Mouse (Mus musculus) lung, postnatal 0 days (tissue): ENCODE data around the gene Rfpl4. TPM values are rescaled to one million over a fixed set of nuclear protein-coding genes. Genes with fewer than 3 reads are reported as not detected.
A peak's percentile ranks its signal among the peaks of the same experiment; 100 is the strongest.

Experiments
- ATAC-seq: fragments of 200-750 bp; cut with Nextera tagmentation; 2 replicates; pipeline ENCODE4 v1.8.0; 2017; ENCODE audit warnings: moderate library complexity
- DNase-seq: peaks from one replicate; pipeline ENCODE4 v3.0.0-alpha.2; 2016; ENCODE audit warnings: low spot score
- H3K27ac ChIP-seq: fragments of 300-500 bp; sonication (generic); 2 replicates; pipeline ENCODE4 v1.5.1; 2014; ENCODE audit warnings: antibody characterized with exemption, mild to moderate bottlenecking, low read length, mixed read lengths
- H3K27me3 ChIP-seq: fragments of 300-500 bp; sonication (generic); replicated peaks from 2 replicates; pipeline ENCODE4 v1.6.1; 2014; ENCODE audit warnings: low read length, mixed read lengths; ENCODE audit not compliant: insufficient read depth
- H3K36me3 ChIP-seq: fragments of 300-500 bp; sonication (generic); 2 replicates; pipeline ENCODE4 v1.6.1; 2014; ENCODE audit warnings: low read length, mixed read lengths; ENCODE audit not compliant: insufficient read depth
- H3K4me1 ChIP-seq: fragments of 300-500 bp; sonication (generic); 2 replicates; pipeline ENCODE4 v1.6.1; 2014; ENCODE audit warnings: antibody characterized with exemption, low read depth, low read length, mixed read lengths; ENCODE audit not compliant: insufficient read depth
- H3K4me2 ChIP-seq: fragments of 300-500 bp; sonication (generic); replicated peaks from 2 replicates; pipeline ENCODE4 v1.6.1; 2014; ENCODE audit warnings: low read depth, mild to moderate bottlenecking, low read length, moderate library complexity, mixed read lengths
- H3K4me3 ChIP-seq: fragments of 300-500 bp; sonication (generic); 2 replicates; pipeline ENCODE4 v1.5.1; 2014; ENCODE audit warnings: low read depth, low read length
- H3K9ac ChIP-seq: fragments of 300-500 bp; sonication (generic); replicated peaks from 2 replicates; pipeline ENCODE4 v1.6.1; 2014; ENCODE audit warnings: low read depth, mild to moderate bottlenecking
- H3K9me3 ChIP-seq: fragments of 300-500 bp; sonication (generic); 2 replicates; pipeline ENCODE4 v1.6.1; 2016; ENCODE audit warnings: low read length, mixed read lengths
- CTCF ChIP-seq: IDR thresholded peaks from 2 replicates; pipeline ENCODE4 v1.5.1; 2016; ENCODE audit warnings: antibody characterized with exemption, mild to moderate bottlenecking
- EP300 ChIP-seq: IDR thresholded peaks from 2 replicates; pipeline ENCODE4 v1.6.1; 2016; ENCODE audit warnings: antibody characterized with exemption, mild to moderate bottlenecking, control low read depth
- WGBS: fragments of 180-500 bp; shearing (Covaris S2); extraction: QIAGEN DNeasy Blood & Tissue Kit; methylation state at CpG from one replicate; pipeline ENCODE4 v1.1.7; 2014; 5-methylcytosine and 5-hydroxymethylcytosine counted together
- polyA plus RNA-seq: library from polyadenylated mRNA; unstranded; fragments of >200 nt; fragmentation: Nextera tagmentation; extraction: Ambion mirVana; gene quantifications from 2 replicates; pipeline ENCODE4 v1.2.1, GENCODE M21; 2015

Gene Rfpl4
- polyA plus RNA-seq, 1 experiment from 2014 or later, result not detected

- 67% methylated on average over 4 of the region's 4 CpGs for WGBS
- Histone ChIP-seq H3K9ac (no peak overlapping the region), H3K9me3 (no peaks in the 10 kb centered on the region), H3K36me3 (no peaks in the 10 kb centered on the region), H3K4me3 (no peak overlapping the region), H3K27me3 (no peaks in the 10 kb centered on the region), H3K4me2 (no peak overlapping the region), H3K27ac (no peak overlapping the region), H3K4me1 (no peaks in the 10 kb centered on the region; the same call in 1 of the 2 replicates)
- TF ChIP-seq CTCF, result no peak
- no peak for TF ChIP-seq EP300
- ATAC-seq (no peak), DNase-seq (no peak)
Observed at GRCm38 (mm10) chr7:5108272-5108671, 8.5 kb downstream of the Rfpl4 start.

DNA sequence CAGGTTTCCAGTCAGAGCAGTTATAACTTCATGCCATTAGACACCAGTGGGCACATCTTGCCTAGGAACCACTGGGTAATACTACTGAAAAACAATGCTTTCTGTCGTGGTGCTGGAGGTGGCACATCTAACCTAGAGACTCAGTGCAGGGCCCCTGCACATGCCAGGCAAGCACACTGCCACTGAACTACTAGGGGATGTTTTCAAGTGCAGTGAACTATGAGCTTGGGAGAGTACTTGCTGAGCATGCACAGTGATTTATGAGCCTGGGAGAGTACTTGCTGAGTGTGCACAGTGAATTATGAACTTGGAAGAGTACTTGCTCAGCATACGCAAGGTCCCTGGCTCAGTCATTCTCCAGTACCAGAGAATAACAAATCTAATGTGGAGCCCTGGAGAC lies 14.2 kb downstream of the Rfpl4 start:
- WGBS, result 85% methylated on average over 2 of the region's 2 CpGs
- peaks cover 4% of the 10 kb centered on the region; the same call in 1 of the 2 replicates for H3K36me3 ChIP-seq
- TF ChIP-seq EP300, result no peak
- TF ChIP-seq CTCF, result no peak
- DNase-seq (no peak), ATAC-seq (no peak)
- H3K27ac ChIP-seq, result no peak overlapping the region
- H3K4me2 ChIP-seq, result no peak overlapping the region
- H3K9ac ChIP-seq, result no peak overlapping the region
- no peak overlapping the region for H3K4me3 ChIP-seq
- no peaks in the 10 kb centered on the region for H3K4me1 ChIP-seq
- H3K9me3 ChIP-seq, result no peaks in the 10 kb centered on the region
- H3K27me3 ChIP-seq, result no peaks in the 10 kb centered on the region

DNA sequence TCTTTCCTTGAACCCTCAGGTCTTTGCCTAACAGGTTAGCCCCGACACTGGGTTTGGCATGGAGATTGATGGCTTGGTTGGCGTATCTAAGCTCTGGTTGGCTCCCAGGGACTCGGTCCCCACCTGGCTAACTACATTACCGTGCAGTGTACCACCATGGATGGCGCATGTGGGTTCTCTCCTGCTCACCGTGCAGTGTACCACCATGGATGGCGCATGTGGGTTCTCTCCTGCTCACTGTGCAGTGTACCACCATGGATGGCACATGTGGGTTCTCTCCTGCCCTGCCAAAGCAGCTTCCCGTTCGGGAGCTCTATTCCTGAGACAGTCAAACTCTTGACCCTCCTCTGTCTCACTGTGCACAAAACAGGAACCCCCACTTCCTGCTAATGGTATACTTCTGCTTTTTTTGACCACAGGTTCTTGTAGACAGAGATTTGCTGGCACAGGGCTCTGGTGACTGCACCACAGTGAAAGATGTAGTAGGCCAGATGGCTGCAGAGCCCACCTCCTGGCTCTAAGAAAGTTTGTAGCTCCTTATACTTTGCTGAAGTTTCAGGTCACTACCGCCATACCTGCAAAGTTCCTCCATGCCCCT lies 15.6 kb downstream of the Rfpl4 start:
- Histone ChIP-seq H3K27ac (no peak overlapping the region), H3K9ac (no peak overlapping the region), H3K9me3 (no peaks in the 10 kb centered on the region), H3K4me2 (no peak overlapping the region), H3K4me3 (no peak overlapping the region), H3K27me3 (no peaks in the 10 kb centered on the region), H3K36me3 (peaks cover 11% of the 10 kb centered on the region; the same call in 1 of the 2 replicates), H3K4me1 (no peaks in the 10 kb centered on the region)
- DNase-seq (peak; percentile 65), ATAC-seq (peak; percentile 36)
- 68% methylated on average over 10 of the region's 10 CpGs for WGBS
- TF ChIP-seq CTCF (no peak), EP300 (no peak)

DNA sequence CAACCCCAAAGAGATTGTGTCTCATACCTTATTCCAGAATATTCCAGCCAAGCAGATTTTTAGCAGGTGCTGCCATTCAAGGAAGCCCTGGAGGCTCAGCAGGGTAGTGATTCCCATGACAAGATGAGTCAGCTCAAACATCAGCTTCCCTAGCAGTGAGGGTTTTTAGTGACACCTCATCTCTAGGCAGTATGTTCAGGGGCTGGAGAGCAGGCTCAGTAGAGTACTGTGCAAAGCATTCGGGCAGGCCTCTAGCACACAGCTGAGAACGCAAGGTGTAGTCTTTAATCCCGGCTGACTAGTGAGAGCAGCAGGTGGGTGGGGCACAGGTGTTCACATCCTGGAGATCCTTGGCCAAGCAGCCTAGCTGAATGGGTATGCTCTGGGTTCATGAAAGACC lies 17.0 kb downstream of the Rfpl4 start:
- no peak overlapping the region for H3K27ac ChIP-seq
- no peak overlapping the region for H3K4me2 ChIP-seq
- H3K36me3 ChIP-seq, result peaks cover 22% of the 10 kb centered on the region
- DNase-seq (no peak), ATAC-seq (no peak)
- no peak overlapping the region for H3K4me3 ChIP-seq
- 70% methylated on average over 3 of the region's 3 CpGs for WGBS
- TF ChIP-seq EP300, result no peak
- no peak for TF ChIP-seq CTCF
- no peaks in the 10 kb centered on the region for H3K4me1 ChIP-seq
- no peaks in the 10 kb centered on the region for H3K27me3 ChIP-seq
- no peaks in the 10 kb centered on the region for H3K9me3 ChIP-seq
- no peak overlapping the region for H3K9ac ChIP-seq

DNA sequence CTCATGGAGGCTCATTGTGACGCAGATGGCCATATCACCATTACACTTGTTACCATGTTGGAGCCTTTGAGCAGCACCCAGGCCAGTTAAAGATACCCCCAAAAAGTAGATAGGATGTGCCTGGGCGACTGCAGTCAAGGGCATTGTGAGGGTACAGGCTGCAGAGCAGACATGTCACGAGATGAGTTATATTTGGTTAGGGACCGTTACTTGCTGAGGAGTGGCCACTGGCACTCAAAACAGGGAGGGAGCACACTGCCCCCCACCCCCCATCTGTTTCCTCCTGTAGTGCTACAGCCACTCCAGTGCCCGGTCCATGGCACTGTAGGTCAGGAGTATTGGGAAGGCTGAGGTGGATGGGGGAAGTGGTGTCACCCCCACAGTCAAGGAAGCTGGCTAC lies 18.0 kb downstream of the Rfpl4 start:
- DNase-seq (no peak), ATAC-seq (no peak)
- no peak overlapping the region for H3K9ac ChIP-seq

DNA sequence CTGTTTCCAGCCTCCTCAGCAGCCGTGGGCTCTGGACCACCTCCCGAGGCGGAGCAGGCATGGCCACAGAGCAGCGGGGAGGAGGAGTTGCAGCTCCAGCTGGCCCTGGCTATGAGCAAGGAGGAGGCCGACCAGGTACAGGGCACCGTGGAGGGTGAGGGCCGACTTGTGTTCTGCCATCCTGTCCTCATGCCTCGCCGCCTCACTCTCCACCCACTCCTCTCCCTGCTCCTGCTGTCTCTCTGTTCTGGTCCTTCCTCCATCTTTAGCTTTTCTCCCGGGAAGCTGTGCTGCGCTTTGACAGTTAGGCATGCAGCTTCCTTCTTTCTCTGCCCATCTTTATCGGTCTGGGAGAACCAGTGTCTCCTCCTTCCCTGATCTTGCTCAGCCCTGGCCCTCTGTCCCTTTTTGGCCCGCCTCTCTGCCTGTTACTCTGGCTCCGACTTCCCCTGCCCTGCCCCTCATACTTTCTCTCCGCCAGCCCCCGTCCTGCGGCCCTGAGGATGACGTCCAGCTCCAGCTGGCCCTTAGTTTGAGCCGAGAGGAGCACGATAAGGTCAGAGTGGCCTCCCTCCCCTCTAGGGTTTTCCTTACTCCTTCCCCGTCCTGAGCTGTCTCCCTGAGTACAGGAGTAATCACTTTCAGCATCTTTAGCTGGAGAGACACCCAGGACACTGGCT lies 23.8 kb downstream of the Rfpl4 start:
- no peak for TF ChIP-seq EP300
- H3K4me3 ChIP-seq, result no peak overlapping the region
- DNase-seq (no peak), ATAC-seq (no peak)
- no peak overlapping the region for H3K27ac ChIP-seq
- H3K4me2 ChIP-seq, result no peak overlapping the region
- no peaks in the 10 kb centered on the region for H3K9me3 ChIP-seq
- no peaks in the 10 kb centered on the region for H3K4me1 ChIP-seq
- H3K9ac ChIP-seq, result no peak overlapping the region
- peaks cover 48% of the 10 kb centered on the region for H3K36me3 ChIP-seq
- no peaks in the 10 kb centered on the region for H3K27me3 ChIP-seq
- WGBS, result 81% methylated on average over 21 of the region's 21 CpGs

More for the DNA sequence above, 18.0 kb downstream of the Rfpl4 start:
- Histone ChIP-seq H3K36me3 (peaks cover 27% of the 10 kb centered on the region), H3K27ac (no peak overlapping the region), H3K4me3 (no peak overlapping the region), H3K4me2 (no peak overlapping the region), H3K9me3 (no peaks in the 10 kb centered on the region), H3K27me3 (no peaks in the 10 kb centered on the region), H3K4me1 (no peaks in the 10 kb centered on the region)
- TF ChIP-seq EP300, result no peak
- TF ChIP-seq CTCF, result no peak
- WGBS, result 90% methylated on average over 5 of the region's 5 CpGs
